Mouse (Mus musculus) liver, adult 2 months (tissue): ENCODE data around the gene Rbms2.

Source experiments
- CTCF ChIP-seq: fragments of 200-500 bp; IDR thresholded peaks from 2 replicates; pipeline ENCODE4 v1.5.1; 2011; ENCODE audit warnings: low read depth, low read length, control low read depth
- POLR2A ChIP-seq: fragments of 200-500 bp; IDR thresholded peaks from 2 replicates; pipeline ENCODE4 v1.6.1; 2011; ENCODE audit warnings: low read length, control low read depth; ENCODE audit not compliant: insufficient read depth; ENCODE audit errors: extremely low read depth

DNA sequence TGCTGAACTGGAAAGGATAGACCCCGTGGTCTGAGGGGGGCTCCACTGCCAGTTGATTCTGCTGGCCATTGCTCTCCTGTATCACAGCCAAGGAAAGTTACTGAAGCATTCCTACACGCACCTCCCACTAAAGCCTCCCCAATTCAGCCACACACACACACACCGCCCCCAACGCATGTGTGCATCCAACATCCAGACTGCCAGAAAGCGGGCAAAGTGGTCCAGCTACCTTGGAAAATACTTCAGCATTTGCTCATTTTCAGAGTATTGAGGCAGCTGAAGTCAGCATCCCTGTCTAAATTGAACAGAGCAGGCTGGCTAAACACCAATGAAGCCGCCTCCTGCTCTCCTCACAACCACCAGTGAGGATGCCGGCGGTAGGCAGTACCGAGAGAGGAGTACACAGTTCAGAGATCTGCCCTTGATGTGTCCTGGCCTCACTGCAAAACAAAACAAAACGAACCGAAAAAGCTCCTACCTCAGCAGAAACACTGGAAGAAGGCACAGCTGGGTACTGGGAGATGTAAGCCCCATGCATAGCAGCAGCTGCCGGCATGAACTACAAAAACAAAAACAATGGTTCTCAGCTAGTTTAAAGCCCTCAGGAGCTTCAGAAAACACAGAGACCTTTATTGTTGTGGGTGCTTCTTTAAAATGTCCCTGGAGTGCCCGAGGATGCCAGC, 46.3 kb downstream of the Rbms2 start:
- TF ChIP-seq CTCF (no peak), POLR2A (no peak)
